Mouse (Mus musculus): ENCODE data around the gene Cdk5r2.

DNA sequence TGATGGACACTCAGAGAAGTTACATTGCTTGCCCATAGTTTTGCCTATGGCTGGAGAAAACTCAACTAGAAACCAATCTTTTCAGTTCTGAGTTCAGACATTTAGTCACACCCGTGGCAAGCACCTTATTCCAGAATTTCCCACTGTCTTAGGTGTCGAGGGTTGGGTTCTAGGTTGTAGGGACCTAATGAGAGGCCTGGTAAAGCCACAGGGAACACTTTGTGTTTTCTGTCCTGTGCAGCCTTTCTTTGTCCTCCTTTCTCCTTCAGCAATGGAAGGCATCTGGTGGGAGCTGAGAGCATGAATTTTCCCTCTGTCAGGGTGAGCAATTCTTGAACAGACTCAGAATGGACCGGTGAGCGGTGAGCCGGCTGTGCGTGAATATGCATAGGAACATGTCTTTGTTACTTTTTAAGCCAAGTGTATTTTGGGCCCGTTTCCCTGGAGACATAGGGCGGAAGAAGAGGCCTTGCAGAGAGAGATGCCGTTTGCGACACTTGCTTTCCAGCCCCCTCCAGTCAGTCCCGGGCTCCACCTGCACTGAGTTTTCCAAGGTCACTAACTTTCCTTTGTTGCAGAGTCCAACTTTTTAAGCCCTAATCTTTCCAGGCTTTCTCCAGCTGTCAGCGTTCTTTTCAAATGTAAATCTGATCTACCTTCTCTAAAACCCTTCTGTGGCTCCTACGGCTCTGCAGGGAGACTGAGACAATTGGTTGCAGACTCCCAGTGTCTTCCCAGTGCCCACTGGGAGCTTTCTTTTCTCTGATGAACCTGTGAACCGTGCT lies 30.0 kb upstream of the Cdk5r2 start:
- no peak for TF ChIP-seq POLR2A (IDR thresholded peaks at IDR 0.05; ENCODE audit: borderline replicate concordance, extremely low read depth, low read depth, low read length)
- no peak for TF ChIP-seq CTCF (IDR thresholded peaks at IDR 0.05; ENCODE audit: insufficient read depth, low read length)
